Mouse (Mus musculus) heart, postnatal 10 days (tissue): Measurements from ENCODE around the gene Krt28. TPM values are rescaled to one million over a fixed set of nuclear protein-coding genes. Genes with fewer than 3 reads are reported as not detected.

Experiments used
- DNase-seq, 2 experiments: peaks; one replicate each; pipeline ENCODE4 v3.0.0; 2021
- intact Hi-C: fragments of 180-260 bp; cut with DNase I; formaldehyde crosslinking; loops from one replicate; pipeline ENCODE4 v1.15.1; 2025
- total RNA-seq, 2 experiments: library from RNA; stranded (reverse); gene quantifications; 2 replicates each; pipeline ENCODE4 v1.2.3; 2021

Krt28 gene
- not detected for total RNA-seq

DNA sequence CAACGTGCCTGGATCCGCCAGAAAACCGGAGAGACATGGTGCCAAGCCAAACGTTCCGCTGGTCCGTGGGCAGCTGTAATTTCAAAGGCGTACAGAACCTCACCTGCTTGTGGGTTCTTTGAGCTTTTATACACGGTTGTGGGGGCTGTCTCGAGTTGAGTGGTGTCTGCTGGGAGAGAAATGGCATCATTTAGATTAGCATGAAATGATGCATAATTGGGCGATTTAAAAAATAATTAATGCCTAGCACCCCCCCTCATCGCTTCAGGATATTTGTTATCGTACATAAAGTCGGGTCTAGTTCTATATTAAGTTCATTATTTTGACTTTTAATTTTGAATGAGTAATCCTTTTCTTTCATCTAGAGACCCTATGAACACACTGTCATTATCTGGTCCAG is at the start of gene Krt28:
Gene Krt28, minus strand, starts transcription at position 101 of the 400 bp plus-strand sequence.
- no peak for DNase-seq
- intact Hi-C loops = loop anchor here (5.0 kb wide), 2 partner anchors 202 to 907 kb away; no protein-coding TSS in a partner anchor

- no peak for DNase-seq
- intact Hi-C loops = no loop called here
These were observed 47.5 kb upstream of the Krt28 start, which contains the start of gene Krt12 for GRCm38 (mm10) chr11:99422159-99422558. Gene Krt12, minus strand, starts transcription at chr11:99422259.

DNA sequence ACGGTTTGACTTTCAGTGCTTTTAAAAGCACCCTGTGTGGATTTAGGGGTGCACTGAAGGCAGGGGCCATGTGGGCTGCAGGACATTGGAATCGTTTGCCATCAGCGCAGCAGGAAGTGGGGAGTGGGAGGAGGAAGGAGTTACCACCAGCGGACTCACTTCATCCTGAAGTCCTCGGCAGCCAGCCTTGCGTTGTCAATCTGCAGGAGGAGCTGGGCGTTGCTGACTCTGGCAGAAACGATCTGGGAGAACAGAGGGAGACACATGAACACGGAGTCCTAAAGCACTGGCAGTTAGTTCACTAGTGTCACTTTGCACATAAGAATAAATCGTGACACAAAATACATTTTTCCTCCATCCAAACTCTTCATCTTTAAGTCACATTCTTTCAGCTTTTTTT is 45.9 kb upstream of the Krt28 start:
- no peak for DNase-seq
- intact Hi-C loops = no loop called here

DNA sequence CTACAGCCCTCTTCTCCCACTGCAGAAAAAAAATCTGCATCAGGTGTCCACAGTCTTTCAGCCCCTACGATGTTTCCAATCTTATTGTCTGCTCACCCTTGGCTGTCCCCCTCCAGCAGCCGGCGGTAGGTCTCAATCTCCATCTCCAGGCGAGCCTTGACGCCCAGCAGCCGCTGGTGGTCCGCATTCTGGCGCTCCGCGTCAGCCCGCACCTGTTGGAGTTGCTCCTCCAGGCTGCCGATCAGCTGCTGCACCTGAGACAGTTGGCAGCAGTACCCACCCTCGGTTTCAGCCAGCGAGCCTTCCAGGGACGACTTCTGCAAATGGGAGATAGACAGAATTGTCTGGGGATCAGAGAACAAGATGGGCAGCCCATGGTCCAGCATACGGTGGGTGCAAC is 43.1 kb upstream of the Krt28 start:
- no peak for DNase-seq
- intact Hi-C loops = no loop called here

DNA sequence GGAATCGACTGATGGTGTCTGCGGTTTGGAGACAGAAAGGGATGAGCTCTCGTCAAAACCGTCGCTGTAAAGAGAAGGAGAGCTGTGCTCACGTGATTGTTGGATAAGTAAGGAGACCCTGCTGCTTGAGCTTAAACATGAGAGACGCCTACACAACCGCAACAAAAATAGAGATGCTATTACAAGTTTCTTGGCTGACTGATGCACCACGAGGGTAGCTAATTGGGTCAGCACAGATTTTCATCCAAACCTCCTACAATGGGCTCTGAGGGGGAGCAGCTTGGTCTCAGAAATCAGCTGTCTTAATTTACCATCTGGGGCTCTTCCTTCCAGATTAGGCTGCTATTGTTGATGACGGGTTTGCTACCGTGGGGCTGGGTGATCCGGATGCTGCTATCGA is 42.2 kb upstream of the Krt28 start:
- DNase-seq = no peak
- intact Hi-C loops = no loop called here

- intact Hi-C loops = no loop called here
- DNase-seq = no peak
These were observed 39.9 kb upstream of the Krt28 start for GRCm38 (mm10) chr11:99414463-99415147.

DNA sequence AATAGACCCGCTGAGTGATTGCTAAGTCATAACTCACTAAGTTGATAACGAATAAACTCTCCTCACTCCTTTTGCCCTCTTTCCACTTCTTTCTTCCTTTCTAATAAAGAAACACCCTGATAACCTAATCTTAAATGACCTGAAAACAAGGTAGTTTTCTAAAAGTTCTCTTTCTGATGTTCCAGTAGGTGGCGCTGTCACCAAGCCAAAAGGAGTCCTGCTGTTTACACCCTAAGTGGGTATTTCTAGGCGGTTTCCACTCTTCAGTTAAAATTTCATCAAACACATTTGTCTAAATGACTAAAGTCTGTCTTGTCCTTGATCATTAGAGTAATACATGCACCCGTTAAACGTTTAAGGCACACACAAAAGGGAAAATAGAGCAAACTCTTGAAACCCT is 38.5 kb upstream of the Krt28 start:
- peak; percentile 29 to 64 for DNase-seq
- intact Hi-C loops = loop anchor here (1.0 kb wide), 1 partner anchor 50 kb away; no protein-coding TSS in a partner anchor

DNA sequence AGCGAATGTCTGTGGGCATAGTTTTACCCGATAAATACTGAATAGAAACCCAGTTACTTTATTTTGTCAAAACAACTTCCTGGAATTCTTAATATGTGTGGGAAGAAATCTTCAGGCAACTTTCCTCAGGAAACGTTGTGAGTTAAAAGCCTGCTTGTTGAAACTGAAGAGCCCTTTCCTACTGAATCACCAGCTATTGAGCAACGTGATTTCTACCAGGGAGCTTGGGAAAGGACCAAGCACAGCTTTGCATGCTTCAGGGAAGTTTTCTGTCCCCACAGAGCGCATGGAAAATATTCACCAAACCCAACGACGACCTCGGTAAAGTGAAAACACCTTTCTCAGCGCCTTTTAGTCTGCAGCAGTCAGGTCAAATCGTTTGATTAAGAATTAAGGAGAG is 31.5 kb upstream of the Krt28 start:
- DNase-seq = no peak
- intact Hi-C loops = no loop called here

- intact Hi-C loops = no loop called here
- DNase-seq = no peak
These were observed 25.4 kb upstream of the Krt28 start for GRCm38 (mm10) chr11:99399956-99400549.

DNA sequence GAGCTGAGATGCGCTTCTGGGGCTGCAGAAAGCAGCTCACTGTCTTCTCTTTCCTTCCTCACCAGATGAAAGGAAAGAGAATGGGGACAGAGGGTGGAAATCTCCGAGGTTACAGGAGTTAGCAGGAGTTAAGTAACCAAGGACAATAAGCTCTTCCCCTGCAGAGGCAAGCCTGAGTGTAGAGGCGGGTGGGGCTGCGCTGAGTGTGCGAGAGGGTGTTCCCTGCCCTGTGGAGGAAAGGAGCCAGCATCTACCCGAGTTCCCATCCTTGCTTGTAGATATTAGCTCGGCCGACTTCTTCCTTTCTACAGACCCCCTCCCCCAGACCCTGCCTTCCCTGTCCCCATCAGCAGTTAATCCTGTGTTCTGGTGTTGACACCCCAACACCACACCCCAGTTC is 24.1 kb upstream of the Krt28 start:
- no peak for DNase-seq
- intact Hi-C loops = no loop called here

- no peak for DNase-seq
- intact Hi-C loops = no loop called here
These were observed 23.4 kb upstream of the Krt28 start for GRCm38 (mm10) chr11:99398084-99398483.

- DNase-seq = no peak
These were observed 22.0 kb upstream of the Krt28 start for GRCm38 (mm10) chr11:99396661-99397060.

DNA sequence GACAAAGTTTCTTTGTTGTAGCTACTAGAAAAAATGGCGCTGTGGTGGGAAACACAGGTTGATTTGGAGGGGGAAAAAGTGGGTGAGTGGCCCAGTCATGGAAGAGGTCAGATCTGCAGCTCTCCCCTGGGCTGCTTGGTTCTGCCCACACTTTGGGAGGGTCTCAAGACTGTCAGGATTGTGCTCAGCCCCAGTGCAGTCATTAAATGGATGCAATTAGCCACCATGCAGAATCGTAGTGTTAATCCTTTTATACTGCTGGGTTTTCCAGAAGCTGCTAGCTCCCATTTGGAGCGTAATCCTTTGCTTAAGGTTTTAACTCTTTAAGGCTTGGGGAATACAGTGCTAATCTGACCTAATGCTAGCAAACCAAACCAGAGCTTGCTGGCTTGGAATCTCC is 21.3 kb upstream of the Krt28 start:
- DNase-seq = no peak
- intact Hi-C loops = no loop called here

More at GRCm38 (mm10) chr11:99396661-99397060, 22.0 kb upstream of the Krt28 start:
- intact Hi-C loops = no loop called here

DNA sequence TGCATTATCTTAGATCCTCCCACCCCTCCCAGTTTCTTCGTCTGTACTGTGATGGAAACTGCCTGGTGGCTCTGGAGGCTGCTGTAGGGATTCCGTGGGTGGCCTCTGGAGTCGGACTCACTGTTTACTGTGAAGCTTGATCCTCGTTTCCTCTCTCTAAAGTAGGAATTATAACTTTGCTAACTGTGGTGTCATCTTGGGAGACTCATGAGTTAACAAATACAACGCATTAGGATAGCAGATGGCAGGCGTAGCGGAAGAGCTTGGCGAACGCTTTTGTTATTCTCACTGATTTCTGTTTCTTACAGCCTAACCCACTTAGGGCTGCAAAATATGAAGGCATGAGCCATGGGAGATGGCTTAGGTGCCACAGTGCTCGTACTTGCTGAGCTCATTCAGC is 17.8 kb upstream of the Krt28 start:
- no peak for DNase-seq
- intact Hi-C loops = no loop called here

DNA sequence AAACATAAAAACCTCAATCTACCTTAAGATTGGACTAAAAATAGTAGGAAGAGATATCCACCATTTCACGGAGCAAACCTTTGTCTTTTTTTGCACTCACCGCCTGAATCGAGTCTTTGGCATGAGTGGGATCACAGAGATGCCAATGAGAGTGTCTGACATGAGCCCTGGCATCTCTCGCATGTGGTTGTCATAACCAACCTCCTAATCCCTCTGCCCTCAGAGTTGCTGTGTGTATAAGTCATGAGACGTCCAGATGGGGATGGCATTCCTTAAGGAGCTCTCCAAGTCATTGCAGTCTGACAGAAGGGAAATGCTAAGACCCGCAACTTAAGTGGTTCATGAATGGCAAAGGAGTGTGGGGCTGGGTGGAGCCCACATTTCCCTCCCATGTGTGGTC is 16.7 kb upstream of the Krt28 start:
- DNase-seq = no peak
- intact Hi-C loops = no loop called here

GRCm38 (mm10) chr11:99390866-99391265 is 16.2 kb upstream of the Krt28 start:
- intact Hi-C loops = no loop called here

GRCm38 (mm10) chr11:99389264-99389663 is 14.6 kb upstream of the Krt28 start, which contains the start of gene Krt10:
Gene Krt10, minus strand, starts transcription at chr11:99389364.
- intact Hi-C loops = no loop called here
- DNase-seq = no peak

More at GRCm38 (mm10) chr11:99390866-99391265, 16.2 kb upstream of the Krt28 start:
- no peak for DNase-seq

- intact Hi-C loops = no loop called here
These were observed 14.0 kb upstream of the Krt28 start for GRCm38 (mm10) chr11:99388661-99389060.

DNA sequence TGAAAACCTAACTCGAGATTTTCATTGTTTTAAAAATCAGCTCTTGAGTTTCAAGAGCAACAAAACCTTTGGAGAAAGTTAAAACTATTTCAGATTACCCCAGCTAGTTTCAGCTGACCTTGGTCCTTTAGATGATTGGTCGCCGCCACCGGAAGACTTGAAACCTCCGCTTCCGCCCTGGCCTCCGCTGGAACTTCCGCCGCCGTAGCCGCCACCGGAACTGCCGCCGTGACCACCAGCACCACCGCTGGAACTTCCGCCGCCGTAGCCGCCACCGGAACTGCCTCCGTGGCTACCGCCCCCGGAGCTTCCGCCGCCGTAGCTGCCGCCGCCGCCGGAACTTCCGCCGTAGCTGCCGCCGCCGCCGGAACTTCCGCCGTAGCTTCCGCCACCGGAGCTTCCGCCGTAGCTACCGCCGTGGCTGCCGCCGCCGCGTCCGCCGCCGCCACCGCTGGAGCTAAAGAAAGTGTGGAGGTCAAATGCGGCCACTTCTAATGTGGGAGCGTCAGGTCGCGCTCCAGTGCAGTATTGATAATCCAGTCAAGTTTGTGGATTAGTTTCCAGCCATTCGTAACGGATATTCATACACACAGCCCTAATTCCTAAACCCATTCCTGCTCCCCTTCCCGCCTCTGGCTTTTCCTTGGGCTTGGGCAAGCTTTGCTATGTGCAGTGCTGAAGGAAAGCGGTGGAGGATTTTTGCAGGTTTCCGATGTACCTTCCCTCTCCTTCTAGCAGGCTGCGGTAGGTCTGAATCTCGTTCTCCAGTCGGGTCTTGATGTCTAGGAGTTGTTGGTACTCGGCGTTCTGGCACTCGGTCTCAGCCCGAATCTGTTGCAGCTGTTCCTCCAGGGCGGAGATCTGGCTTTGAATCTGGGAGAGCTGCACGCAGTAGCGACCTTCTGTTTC is 11.4 kb upstream of the Krt28 start:
- intact Hi-C loops = no loop called here

More at GRCm38 (mm10) chr11:99388661-99389060, 14.0 kb upstream of the Krt28 start:
- DNase-seq = no peak

DNA sequence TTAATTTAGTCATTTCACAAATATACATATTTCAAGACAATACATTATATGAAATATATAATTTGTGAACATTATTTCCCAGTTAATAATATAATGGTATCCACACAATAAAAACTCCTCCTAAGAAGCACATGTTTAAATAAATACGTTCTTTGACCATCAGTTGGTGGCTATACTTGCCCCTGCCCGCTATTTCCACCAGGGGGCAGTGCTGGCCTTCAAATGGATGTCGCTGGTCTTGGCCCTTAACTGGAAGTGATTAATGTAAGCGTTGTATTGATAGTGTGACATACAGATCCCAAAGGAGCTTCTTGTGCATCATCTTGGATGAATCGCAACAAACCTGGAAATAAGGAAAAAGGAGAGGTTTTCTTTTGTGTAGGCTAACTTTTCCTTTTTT is 4.9 kb upstream of the Krt28 start:
- peak; percentile 71 to 84 for DNase-seq
- intact Hi-C loops = loop anchor here (1.0 to 5.0 kb wide), 3 partner anchors 84 to 903 kb away; no protein-coding TSS in a partner anchor

More for the DNA sequence above, 11.4 kb upstream of the Krt28 start:
- peak; percentile 94 for DNase-seq

DNA sequence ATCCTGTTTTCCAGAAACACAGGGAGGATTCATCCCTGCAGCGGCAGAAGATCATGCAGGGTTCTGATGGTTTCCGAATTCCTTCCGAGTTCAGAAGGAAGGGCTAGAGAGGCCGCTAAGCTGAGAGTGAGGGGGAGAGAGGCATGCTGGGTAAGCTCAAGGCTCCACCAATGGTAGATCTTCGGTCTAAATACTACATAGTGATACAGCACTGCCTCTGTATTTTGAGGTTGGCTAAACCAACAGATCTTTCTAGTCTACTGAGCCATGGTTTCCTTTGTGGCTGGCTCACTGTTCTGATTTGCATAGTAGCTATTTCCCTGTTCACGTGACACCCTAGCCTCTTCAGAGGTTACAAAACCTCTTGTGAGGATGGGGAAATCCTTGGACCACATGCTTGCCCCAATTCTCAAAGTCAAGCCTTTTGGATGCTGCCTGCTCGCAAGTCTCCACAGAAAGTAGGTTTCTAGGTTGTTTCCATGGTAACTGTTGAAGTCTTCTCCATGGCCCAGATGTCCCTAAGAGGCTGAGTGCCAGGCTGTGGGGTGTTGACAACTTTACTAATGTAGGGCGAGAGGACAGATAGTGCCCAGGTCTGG is 4.8 kb downstream of the Krt28 start:
- intact Hi-C loops = no loop called here
- no peak for DNase-seq
